Mouse (Mus musculus) neural tube, embryonic 14.5 days (tissue): ENCODE data around the gene Cry2. TPM values are rescaled to one million over a fixed set of nuclear protein-coding genes. Genes with fewer than 3 reads are reported as not detected.

Experiments
- ATAC-seq: fragments of 200-750 bp; cut with Nextera tagmentation; 2 replicates; pipeline ENCODE4 v1.8.0; 2017; ENCODE audit warnings: low read depth, mild to moderate bottlenecking, moderate TSS enrichment, moderate library complexity
- H3K27ac ChIP-seq: fragments of 300-500 bp; sonication (generic); 2 replicates; pipeline ENCODE4 v1.5.1; 2014; ENCODE audit warnings: low read depth, mild to moderate bottlenecking, control low read depth, low read length, moderate library complexity, mixed read lengths
- H3K27me3 ChIP-seq: fragments of 300-500 bp; sonication (generic); 2 replicates; pipeline ENCODE4 v1.6.1; 2014; ENCODE audit warnings: low read length; ENCODE audit not compliant: control insufficient read depth, insufficient read depth
- H3K36me3 ChIP-seq: fragments of 300-500 bp; sonication (generic); 2 replicates; pipeline ENCODE4 v1.6.1; 2014; ENCODE audit warnings: low read length, mixed read lengths; ENCODE audit not compliant: control insufficient read depth, insufficient read depth
- H3K4me1 ChIP-seq: fragments of 300-500 bp; sonication (generic); 2 replicates; pipeline ENCODE4 v1.6.1; 2014; ENCODE audit warnings: low read length; ENCODE audit not compliant: control insufficient read depth, insufficient read depth
- H3K4me2 ChIP-seq: fragments of 300-500 bp; sonication (generic); 2 replicates; pipeline ENCODE4 v1.6.1; 2014; ENCODE audit warnings: mild to moderate bottlenecking, low read depth, low read length, control low read depth
- H3K4me3 ChIP-seq: fragments of 300-500 bp; sonication (generic); 2 replicates; pipeline ENCODE4 v1.5.1; 2014; ENCODE audit warnings: low read depth, low read length, control low read depth, mixed read lengths
- H3K9ac ChIP-seq: fragments of 300-500 bp; sonication (generic); replicated peaks from 2 replicates; pipeline ENCODE4 v1.6.1; 2014; ENCODE audit warnings: low read depth, mild to moderate bottlenecking, control low read depth, low read length, mixed read lengths
- H3K9me3 ChIP-seq: fragments of 300-500 bp; sonication (generic); 2 replicates; pipeline ENCODE4 v1.6.1; 2016; ENCODE audit warnings: low read length; ENCODE audit not compliant: control insufficient read depth
- WGBS: fragments of 180-500 bp; shearing (Covaris S2); extraction: QIAGEN DNeasy Blood & Tissue Kit; methylation state at CpG from one replicate; pipeline ENCODE4 v1.1.7; 2014; 5-methylcytosine and 5-hydroxymethylcytosine counted together
- polyA plus RNA-seq: library from polyadenylated mRNA; unstranded; fragments of >200 nt; fragmentation: Nextera tagmentation; extraction: Ambion mirVana; gene quantifications from 2 replicates; pipeline ENCODE4 v1.2.1, GENCODE M21; 2014

Gene Cry2
- polyA plus RNA-seq, 1 experiment from 2014 or later: 43.5 TPM

GRCm38 (mm10) chr2:92374514-92374913 lies 59.3 kb downstream of the Cry2 start, which contains the start of the genes Pex16 and Large2:
Pex16 (plus strand) TSS chr2:92374676.
Large2 (minus strand) TSS chr2:92374869.
- Histone ChIP-seq H3K36me3 (peaks cover 13% of the 10 kb centered on the region), H3K4me2 (peak within 1 kb of the TSS; percentile 84), H3K9ac (peak within 1 kb of the TSS; percentile 74), H3K9me3 (no peaks in the 10 kb centered on the region), H3K4me1 (peaks cover 17% of the 10 kb centered on the region), H3K27ac (peak within 1 kb of the TSS; percentile 68), H3K4me3 (peak within 1 kb of the TSS; percentile 61), H3K27me3 (peaks cover 11% of the 10 kb centered on the region; the same call in 1 of the 2 replicates)
- ATAC-seq: peak; percentile 26; the same call in 1 of the 2 replicates
- WGBS: 3% methylated on average over 16 of the region's 16 CpGs

- H3K36me3 ChIP-seq: peaks cover 3% of the 10 kb centered on the region; the same call in 1 of the 2 replicates
- H3K4me2 ChIP-seq: no peak overlapping the region
- peaks cover 17% of the 10 kb centered on the region for H3K4me1 ChIP-seq
- WGBS: 75% methylated on average over 11 of the region's 11 CpGs
- H3K9ac ChIP-seq: no peak overlapping the region
- no peak overlapping the region for H3K4me3 ChIP-seq
- ATAC-seq: no peak
- peaks cover 11% of the 10 kb centered on the region; the same call in 1 of the 2 replicates for H3K27me3 ChIP-seq
- H3K9me3 ChIP-seq: no peaks in the 10 kb centered on the region
- no peak overlapping the region for H3K27ac ChIP-seq
Observed at GRCm38 (mm10) chr2:92373437-92373813, 60.4 kb downstream of the Cry2 start.

GRCm38 (mm10) chr2:92372767-92373436 lies 60.9 kb downstream of the Cry2 start:
- no peak for ATAC-seq
- H3K27ac ChIP-seq: no peak overlapping the region
- peaks cover 11% of the 10 kb centered on the region; the same call in 1 of the 2 replicates for H3K27me3 ChIP-seq
- no peak overlapping the region for H3K9ac ChIP-seq
- no peaks in the 10 kb centered on the region for H3K9me3 ChIP-seq
- 31% methylated on average over 9 of the region's 9 CpGs for WGBS
- H3K4me3 ChIP-seq: no peak overlapping the region
- no peaks in the 10 kb centered on the region for H3K36me3 ChIP-seq
- peaks cover 17% of the 10 kb centered on the region for H3K4me1 ChIP-seq
- no peak overlapping the region for H3K4me2 ChIP-seq

GRCm38 (mm10) chr2:92371971-92372690 lies 61.7 kb downstream of the Cry2 start:
- H3K36me3 ChIP-seq: no peaks in the 10 kb centered on the region
- ATAC-seq: no peak
- H3K27me3 ChIP-seq: peaks cover 11% of the 10 kb centered on the region; the same call in 1 of the 2 replicates
- no peak overlapping the region for H3K4me2 ChIP-seq
- 17% methylated on average over 10 of the region's 10 CpGs for WGBS
- no peak overlapping the region for H3K4me3 ChIP-seq
- H3K4me1 ChIP-seq: peaks cover 17% of the 10 kb centered on the region
- H3K27ac ChIP-seq: no peak overlapping the region
- H3K9me3 ChIP-seq: no peaks in the 10 kb centered on the region
- no peak overlapping the region for H3K9ac ChIP-seq

- Histone ChIP-seq H3K27ac (no peak overlapping the region), H3K36me3 (peaks cover 3% of the 10 kb centered on the region; the same call in 1 of the 2 replicates), H3K9ac (peak overlapping the region; percentile 42; the same call in 1 of the 2 replicates), H3K4me2 (peak overlapping the region; percentile 40), H3K9me3 (no peaks in the 10 kb centered on the region), H3K27me3 (peaks cover 11% of the 10 kb centered on the region; the same call in 1 of the 2 replicates), H3K4me3 (peak overlapping the region; percentile 25), H3K4me1 (peaks cover 12% of the 10 kb centered on the region)
- no peak for ATAC-seq
- WGBS: 4% methylated on average over 43 of the region's 45 CpGs
Observed at GRCm38 (mm10) chr2:92370821-92371805, 62.7 kb downstream of the Cry2 start.

GRCm38 (mm10) chr2:92370375-92370774 lies 63.5 kb downstream of the Cry2 start:
- WGBS: 18% methylated on average over 19 of the region's 19 CpGs
- H3K36me3 ChIP-seq: peaks cover 4% of the 10 kb centered on the region; the same call in 1 of the 2 replicates
- H3K9ac ChIP-seq: peak overlapping the region; percentile 42; the same call in 1 of the 2 replicates
- H3K4me2 ChIP-seq: peak overlapping the region; percentile 40
- ATAC-seq: no peak
- peak overlapping the region; percentile 25 for H3K4me3 ChIP-seq
- no peaks in the 10 kb centered on the region for H3K9me3 ChIP-seq
- no peak overlapping the region for H3K27ac ChIP-seq
- H3K4me1 ChIP-seq: 0 out of 2 replicates have a peak, but pooled peaks cover 6% of the 10 kb centered on the region
- peaks cover 11% of the 10 kb centered on the region; the same call in 1 of the 2 replicates for H3K27me3 ChIP-seq

- WGBS: 38% methylated on average over 20 of the region's 20 CpGs
Observed at GRCm38 (mm10) chr2:92367383-92368029, 66.3 kb downstream of the Cry2 start.

GRCm38 (mm10) chr2:92365568-92365967 lies 68.3 kb downstream of the Cry2 start:
- no peak overlapping the region for H3K9ac ChIP-seq

More at GRCm38 (mm10) chr2:92367383-92368029, 66.3 kb downstream of the Cry2 start:
- no peak overlapping the region for H3K4me3 ChIP-seq
- H3K4me1 ChIP-seq: 0 out of 2 replicates have a peak, but pooled peaks cover 6% of the 10 kb centered on the region
- H3K27me3 ChIP-seq: peaks cover 11% of the 10 kb centered on the region; the same call in 1 of the 2 replicates
- no peak overlapping the region for H3K4me2 ChIP-seq
- no peaks in the 10 kb centered on the region for H3K9me3 ChIP-seq
- ATAC-seq: no peak
- H3K9ac ChIP-seq: no peak overlapping the region
- peaks cover 4% of the 10 kb centered on the region; the same call in 1 of the 2 replicates for H3K36me3 ChIP-seq
- no peak overlapping the region for H3K27ac ChIP-seq

More at GRCm38 (mm10) chr2:92365568-92365967, 68.3 kb downstream of the Cry2 start:
- no peaks in the 10 kb centered on the region for H3K9me3 ChIP-seq
- H3K27ac ChIP-seq: no peak overlapping the region
- peaks cover 4% of the 10 kb centered on the region; the same call in 1 of the 2 replicates for H3K27me3 ChIP-seq
- 0 out of 2 replicates have a peak, but pooled peaks cover 3% of the 10 kb centered on the region for H3K4me1 ChIP-seq
- WGBS: 93% methylated on average over 10 of the region's 10 CpGs
- no peak overlapping the region for H3K4me3 ChIP-seq
- H3K36me3 ChIP-seq: peaks cover 4% of the 10 kb centered on the region
- no peak overlapping the region for H3K4me2 ChIP-seq
- ATAC-seq: no peak
